Mouse (Mus musculus) kidney, embryonic 15.5 days (tissue): ENCODE data around the gene Chst12. TPM values are rescaled to one million over a fixed set of nuclear protein-coding genes. Genes with fewer than 3 reads are reported as not detected.
"Not testable (repeated sequence)": the region's sequence is repeated elsewhere in the genome, so short reads cannot be mapped to it uniquely, and the experiment has no call there.

ENCODE experiments used
- ATAC-seq: fragments of 200-750 bp; cut with Nextera tagmentation; replicated peaks from 2 replicates; pipeline ENCODE4 v1.8.0; 2017; ENCODE audit warnings: moderate TSS enrichment; ENCODE audit not compliant: low FRiP score
- H3K27ac ChIP-seq: fragments of 300-500 bp; sonication (generic); 2 replicates; pipeline ENCODE4 v1.5.1; 2015; ENCODE audit warnings: mild to moderate bottlenecking, inconsistent platforms
- H3K27me3 ChIP-seq: fragments of 300-500 bp; sonication (generic); 2 replicates; pipeline ENCODE4 v1.6.1; 2015; ENCODE audit warnings: inconsistent platforms
- H3K36me3 ChIP-seq: fragments of 300-500 bp; sonication (generic); 2 replicates; pipeline ENCODE4 v1.6.1; 2015; ENCODE audit warnings: inconsistent platforms
- H3K4me1 ChIP-seq: fragments of 300-500 bp; sonication (generic); 2 replicates; pipeline ENCODE4 v1.6.1; 2015; ENCODE audit warnings: inconsistent platforms
- H3K4me2 ChIP-seq: fragments of 300-500 bp; sonication (generic); 2 replicates; pipeline ENCODE4 v1.6.1; 2015; ENCODE audit warnings: moderate library complexity, mild to moderate bottlenecking, inconsistent platforms
- H3K4me3 ChIP-seq: fragments of 300-500 bp; sonication (generic); replicated peaks from 2 replicates; pipeline ENCODE4 v1.5.1; 2015; ENCODE audit warnings: mild to moderate bottlenecking, inconsistent platforms
- H3K9ac ChIP-seq: fragments of 300-500 bp; sonication (generic); 2 replicates; pipeline ENCODE4 v1.6.1; 2015; ENCODE audit warnings: mild to moderate bottlenecking, inconsistent platforms
- H3K9me3 ChIP-seq: fragments of 300-500 bp; sonication (generic); replicated peaks from 2 replicates; pipeline ENCODE4 v1.6.1; 2016; ENCODE audit warnings: inconsistent platforms
- WGBS: fragments of 180-500 bp; shearing (Covaris S2); methylation state at CpG from one replicate; pipeline ENCODE4 v1.1.7; 2015; ENCODE audit warnings: mixed read lengths; 5-methylcytosine and 5-hydroxymethylcytosine counted together
- polyA plus RNA-seq: library from polyadenylated mRNA; unstranded; fragments of >200 nt; fragmentation: Nextera tagmentation; extraction: Ambion mirVana; gene quantifications from 2 replicates; pipeline ENCODE4 v1.2.1, GENCODE M21; 2015

Chst12 gene
- 21.9 and 22.4 TPM in 2 replicates for polyA plus RNA-seq

DNA sequence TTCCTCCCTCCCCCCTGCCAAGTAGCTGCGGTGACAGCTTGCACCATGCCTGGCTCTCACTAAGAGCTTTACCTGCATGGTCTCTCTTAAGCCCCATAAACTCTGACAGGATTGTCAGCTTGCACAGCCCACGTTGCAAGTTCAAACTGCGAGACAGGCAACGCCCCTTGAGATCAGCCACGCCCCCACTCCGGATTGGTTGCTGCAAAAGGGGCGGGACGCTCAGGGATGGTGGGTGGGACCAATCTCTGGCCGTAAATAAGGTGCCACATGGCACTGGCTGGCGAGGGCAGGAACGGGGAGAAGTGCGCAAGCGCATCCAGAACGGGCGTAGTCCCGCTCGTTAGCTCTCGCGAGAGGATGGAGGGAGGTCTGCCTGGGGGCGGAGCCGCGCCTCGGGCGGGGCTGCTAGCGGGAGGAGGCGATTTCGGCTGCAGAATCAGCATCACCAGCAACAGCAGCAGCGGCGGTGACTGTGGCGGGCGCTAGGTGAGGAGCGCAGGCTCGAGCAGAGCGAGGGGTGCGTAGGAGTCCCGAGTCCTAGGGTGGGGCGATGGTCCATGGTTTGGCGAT is at the start of gene Chst12:
TSS of gene Chst12 (plus strand) at position 343 of the 573 bp plus-strand sequence.
- Histone ChIP-seq H3K4me3 (peak within 1 kb of the TSS; percentile 64), H3K27ac (peak within 1 kb of the TSS; percentile 71), H3K27me3 (no peaks in the 10 kb centered on the region), H3K9me3 (no peaks in the 10 kb centered on the region), H3K9ac (peak within 1 kb of the TSS; percentile 69), H3K4me1 (peaks cover 79% of the 10 kb centered on the region), H3K4me2 (peak within 1 kb of the TSS; percentile 88), H3K36me3 (no peaks in the 10 kb centered on the region)
- 0% methylated on average over 38 of the region's 38 CpGs for WGBS
- peak; percentile 93 for ATAC-seq

GRCm38 (mm10) chr5:140461476-140461875 is 43.9 kb upstream of the Chst12 start:
- no peak overlapping the region for H3K4me3 ChIP-seq
- no peaks in the 10 kb centered on the region for H3K4me1 ChIP-seq
- no peak for ATAC-seq
- H3K9ac ChIP-seq: no peak overlapping the region
- H3K4me2 ChIP-seq: no peak overlapping the region
- no peaks in the 10 kb centered on the region for H3K36me3 ChIP-seq
- H3K9me3 ChIP-seq: peaks cover 17% of the 10 kb centered on the region; the same call in 1 of the 2 replicates
- H3K27ac ChIP-seq: no peak overlapping the region
- 81% methylated on average over 3 of the region's 3 CpGs for WGBS
- H3K27me3 ChIP-seq: no peaks in the 10 kb centered on the region

GRCm38 (mm10) chr5:140463151-140463550 is 42.2 kb upstream of the Chst12 start:
- H3K36me3 ChIP-seq, H3K27me3 ChIP-seq, H3K4me3 ChIP-seq, H3K9ac ChIP-seq, H3K27ac ChIP-seq, ATAC-seq, H3K4me2 ChIP-seq, H3K4me1 ChIP-seq: not testable (repeated sequence)
- peaks cover 17% of the 10 kb centered on the region; the same call in 1 of the 2 replicates for H3K9me3 ChIP-seq
- 86% methylated on average over 2 of the region's 2 CpGs for WGBS

- no peaks in the 10 kb centered on the region for H3K36me3 ChIP-seq
- no peak overlapping the region for H3K4me3 ChIP-seq
- no peak for ATAC-seq
- peaks cover 17% of the 10 kb centered on the region; the same call in 1 of the 2 replicates for H3K9me3 ChIP-seq
- WGBS: 81% methylated on average over 2 of the region's 2 CpGs
- no peak overlapping the region for H3K9ac ChIP-seq
- H3K4me2 ChIP-seq: no peak overlapping the region
- no peaks in the 10 kb centered on the region for H3K4me1 ChIP-seq
- no peak overlapping the region for H3K27ac ChIP-seq
- no peaks in the 10 kb centered on the region for H3K27me3 ChIP-seq
These were observed 40.4 kb upstream of the Chst12 start for GRCm38 (mm10) chr5:140464943-140465342.

DNA sequence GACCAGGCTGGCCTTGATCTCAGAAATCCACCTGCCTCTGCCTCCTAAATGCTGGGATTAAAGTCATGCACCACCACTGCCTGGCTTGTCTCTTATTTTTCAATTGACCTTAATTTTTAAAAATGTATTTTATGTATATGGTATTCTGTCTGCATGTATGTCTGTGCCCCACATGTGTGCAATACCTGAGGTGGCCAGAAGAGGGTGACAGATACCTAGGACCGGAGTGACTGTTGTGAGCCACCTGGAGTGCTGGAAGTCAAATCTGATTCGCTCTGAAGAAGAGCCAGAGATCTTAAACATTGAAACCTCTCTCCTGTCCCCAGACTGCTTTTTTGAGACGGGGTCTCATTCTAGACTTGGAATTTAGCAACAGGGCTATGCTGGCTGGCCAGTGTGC is 33.0 kb upstream of the Chst12 start:
- 82% methylated on average over 3 of the region's 3 CpGs for WGBS
- Histone ChIP-seq H3K27me3 (no peaks in the 10 kb centered on the region), H3K4me1 (no peaks in the 10 kb centered on the region), H3K4me2 (no peak overlapping the region), H3K4me3 (no peak overlapping the region), H3K36me3 (no peaks in the 10 kb centered on the region), H3K9ac (no peak overlapping the region), H3K9me3 (no peaks in the 10 kb centered on the region), H3K27ac (no peak overlapping the region)
- no peak for ATAC-seq

GRCm38 (mm10) chr5:140481458-140481857 is 23.9 kb upstream of the Chst12 start:
- Histone ChIP-seq H3K36me3 (no peaks in the 10 kb centered on the region), H3K27ac (no peak overlapping the region), H3K4me2 (no peak overlapping the region), H3K9ac (no peak overlapping the region), H3K4me1 (no peaks in the 10 kb centered on the region), H3K27me3 (0 out of 2 replicates have a peak, but pooled peaks cover under 1% of the 10 kb centered on the region), H3K9me3 (no peaks in the 10 kb centered on the region), H3K4me3 (no peak overlapping the region)
- no peak for ATAC-seq
- WGBS: 78% methylated on average over 4 of the region's 4 CpGs

DNA sequence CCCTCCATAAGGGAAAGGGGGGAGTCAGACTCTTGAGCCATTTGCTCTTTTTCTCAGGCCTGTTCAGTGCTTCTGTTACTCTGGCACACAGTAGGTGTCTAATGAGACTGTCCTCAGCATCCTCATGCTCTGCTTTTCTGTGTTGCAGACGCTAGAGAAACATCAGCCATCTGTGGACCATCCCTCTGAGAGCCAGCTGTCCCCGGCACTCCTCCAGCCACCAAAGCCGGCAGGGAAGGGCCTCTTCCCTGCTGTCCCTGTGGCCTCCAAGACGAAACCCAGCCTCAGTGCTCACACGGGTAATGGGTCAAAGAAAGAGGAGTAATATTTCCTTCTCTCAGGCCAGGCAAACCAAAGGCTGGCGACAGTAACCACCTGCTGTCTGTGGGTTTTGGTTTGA is 14.2 kb upstream of the Chst12 start:
- no peak overlapping the region for H3K9ac ChIP-seq
- H3K36me3 ChIP-seq: no peaks in the 10 kb centered on the region
- H3K4me2 ChIP-seq: no peak overlapping the region
- WGBS: 50% methylated on average over 6 of the region's 6 CpGs
- no peak overlapping the region for H3K27ac ChIP-seq
- H3K4me3 ChIP-seq: no peak overlapping the region
- no peak for ATAC-seq
- no peaks in the 10 kb centered on the region for H3K9me3 ChIP-seq
- H3K4me1 ChIP-seq: no peaks in the 10 kb centered on the region
- H3K27me3 ChIP-seq: peaks cover 10% of the 10 kb centered on the region; the same call in 1 of the 2 replicates

DNA sequence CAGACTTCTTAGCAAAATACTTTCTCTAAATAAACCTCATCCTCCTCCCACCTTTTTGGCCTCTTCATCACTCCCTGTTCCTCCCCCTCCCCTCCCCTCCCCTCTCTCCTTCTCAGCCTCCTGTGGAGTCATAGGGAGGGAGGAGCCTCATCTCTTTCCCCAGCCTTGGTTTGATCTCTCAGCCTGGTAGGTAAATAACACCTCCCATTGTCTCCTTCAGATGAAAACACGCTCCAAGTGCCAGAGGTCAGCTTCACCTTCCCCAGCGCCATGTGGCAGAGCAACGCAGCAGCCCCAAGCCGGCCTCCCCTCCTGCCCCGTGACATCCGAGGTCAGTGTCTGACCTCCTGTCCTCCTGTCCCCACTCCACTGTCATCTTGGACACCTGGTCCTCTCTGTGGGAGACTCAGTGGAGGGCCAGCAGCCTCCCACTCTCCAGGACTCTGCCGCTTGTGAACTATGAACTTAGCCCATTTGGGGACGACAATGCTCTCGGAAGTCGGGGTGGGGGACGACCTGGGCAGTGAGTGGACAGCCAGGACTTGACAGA is 12.6 kb upstream of the Chst12 start:
- Histone ChIP-seq H3K36me3 (no peaks in the 10 kb centered on the region), H3K4me2 (no peak overlapping the region), H3K9me3 (no peaks in the 10 kb centered on the region), H3K4me1 (no peaks in the 10 kb centered on the region), H3K4me3 (no peak overlapping the region), H3K27ac (no peak overlapping the region), H3K27me3 (peaks cover 4% of the 10 kb centered on the region; the same call in 1 of the 2 replicates), H3K9ac (no peak overlapping the region)
- ATAC-seq: no peak
- WGBS: 12% methylated on average over 11 of the region's 11 CpGs

GRCm38 (mm10) chr5:140498176-140498575 is 7.2 kb upstream of the Chst12 start:
- no peak for ATAC-seq
- Histone ChIP-seq H3K9ac (no peak overlapping the region), H3K4me1 (peaks cover 18% of the 10 kb centered on the region), H3K27me3 (no peaks in the 10 kb centered on the region), H3K4me3 (no peak overlapping the region), H3K9me3 (no peaks in the 10 kb centered on the region), H3K27ac (no peak overlapping the region), H3K4me2 (no peak overlapping the region), H3K36me3 (no peaks in the 10 kb centered on the region)
- WGBS: 81% methylated on average over 6 of the region's 6 CpGs

GRCm38 (mm10) chr5:140500736-140501135 is 4.6 kb upstream of the Chst12 start:
- Histone ChIP-seq H3K27me3 (no peaks in the 10 kb centered on the region), H3K9me3 (no peaks in the 10 kb centered on the region), H3K9ac (no peak overlapping the region), H3K36me3 (no peaks in the 10 kb centered on the region), H3K4me2 (no peak overlapping the region), H3K27ac (no peak overlapping the region), H3K4me1 (peaks cover 33% of the 10 kb centered on the region), H3K4me3 (no peak overlapping the region)
- 89% methylated on average over 6 of the region's 6 CpGs for WGBS
- no peak for ATAC-seq

DNA sequence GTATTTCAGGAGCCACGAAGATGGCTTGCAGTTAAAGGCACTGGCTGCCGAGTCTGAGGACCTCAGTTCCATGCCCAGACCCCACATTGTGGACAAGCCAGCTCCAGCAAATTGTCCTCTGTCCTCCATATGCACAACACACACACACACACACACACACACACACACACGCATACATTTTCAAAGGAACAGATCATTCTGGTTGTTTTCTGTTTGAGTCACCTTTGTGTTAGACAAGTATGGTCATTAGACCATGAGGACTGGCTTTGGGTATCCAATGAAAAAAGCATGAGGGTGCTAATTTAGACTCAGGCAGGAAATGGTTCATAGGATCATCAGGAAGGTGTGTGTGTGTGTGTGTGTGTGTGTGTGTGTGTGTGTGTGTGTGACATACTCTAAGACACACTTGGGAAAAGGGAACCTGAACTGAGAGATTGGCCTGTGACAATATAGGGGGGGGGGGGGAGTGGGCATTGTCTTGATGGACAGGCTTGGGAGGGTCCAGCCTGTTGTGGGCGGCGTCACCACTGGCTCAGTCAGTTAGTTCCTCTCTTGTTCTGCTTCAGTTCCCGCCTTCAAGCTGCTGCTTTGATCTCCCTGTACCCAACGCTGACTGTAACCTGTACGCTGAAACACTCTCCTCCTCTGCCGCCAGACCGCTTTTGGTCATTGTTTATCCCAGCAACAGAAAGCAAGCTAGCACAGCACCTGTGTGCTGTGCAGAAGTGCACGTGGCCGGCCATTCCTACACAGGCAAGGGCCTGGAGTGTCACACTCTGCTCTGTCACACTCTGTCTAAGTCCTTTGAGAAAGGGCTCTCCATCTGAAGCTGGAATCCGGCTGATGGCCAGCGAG is 3.1 kb upstream of the Chst12 start:
- Histone ChIP-seq H3K4me3 (peak overlapping the region; percentile 30), H3K9ac (peak overlapping the region; percentile 45), H3K27me3 (no peaks in the 10 kb centered on the region), H3K27ac (peak overlapping the region; percentile 90), H3K4me2 (peak overlapping the region; percentile 60), H3K36me3 (no peaks in the 10 kb centered on the region), H3K9me3 (no peaks in the 10 kb centered on the region), H3K4me1 (peaks cover 48% of the 10 kb centered on the region)
- peak; percentile 38 for ATAC-seq
- WGBS: 16% methylated on average over 12 of the region's 14 CpGs

- H3K4me1 ChIP-seq: peaks cover 55% of the 10 kb centered on the region
- H3K4me3 ChIP-seq: peak overlapping the region; percentile 30
- H3K9me3 ChIP-seq, H3K36me3 ChIP-seq, H3K27me3 ChIP-seq: not testable (repeated sequence)
- 0 out of 2 replicates have a peak, but pooled peaks have one; percentile 26 for ATAC-seq
- WGBS: under 1% methylated on average over 12 of the region's 12 CpGs
- peak overlapping the region; percentile 90 for H3K27ac ChIP-seq
- H3K4me2 ChIP-seq: peak overlapping the region; percentile 60
- H3K9ac ChIP-seq: peak overlapping the region; percentile 45
These were observed 2.4 kb upstream of the Chst12 start for GRCm38 (mm10) chr5:140502925-140503324.
